Mouse (Mus musculus) forebrain, embryonic 14.5 days (tissue): ENCODE measurements at regions not wholly inside any gene's neighbourhood (a gene's known extent, or its start where the extent isn't known, plus 50 kb on each side); places are given as distances from the start of the nearest gene placed in this dataset.

Source experiments
- ATAC-seq: fragments of 200-750 bp; cut with Nextera tagmentation; 2 replicates; pipeline ENCODE4 v1.8.0; 2017; ENCODE audit warnings: mild to moderate bottlenecking, moderate library complexity
- DNase-seq: peaks from one replicate; pipeline ENCODE4 v3.0.0-alpha.2; 2015; ENCODE audit warnings: low spot score
- H3K27ac ChIP-seq: fragments of 300-500 bp; sonication (generic); 2 replicates; pipeline ENCODE4 v1.5.1; 2014; ENCODE audit warnings: low read depth, mild to moderate bottlenecking, control low read depth, low read length, moderate library complexity
- H3K27me3 ChIP-seq: fragments of 300-500 bp; sonication (generic); replicated peaks from 2 replicates; pipeline ENCODE4 v1.6.1; 2014; ENCODE audit warnings: low read length, control low read depth, mixed read lengths; ENCODE audit not compliant: control insufficient read depth, insufficient read depth
- H3K36me3 ChIP-seq: fragments of 300-500 bp; sonication (generic); 2 replicates; pipeline ENCODE4 v1.6.1; 2014; ENCODE audit warnings: low read length, control low read depth; ENCODE audit not compliant: control insufficient read depth, insufficient read depth
- H3K4me1 ChIP-seq: fragments of 300-500 bp; sonication (generic); 2 replicates; pipeline ENCODE4 v1.6.1; 2014; ENCODE audit warnings: antibody characterized with exemption, low read length, control low read depth; ENCODE audit not compliant: control insufficient read depth, insufficient read depth
- H3K4me2 ChIP-seq: fragments of 300-500 bp; sonication (generic); 2 replicates; pipeline ENCODE4 v1.6.1; 2014; ENCODE audit warnings: mild to moderate bottlenecking, control low read depth, low read length
- H3K4me3 ChIP-seq: fragments of 300-500 bp; sonication (generic); 2 replicates; pipeline ENCODE4 v1.5.1; 2014; ENCODE audit warnings: low read depth, low read length, control low read depth
- H3K9ac ChIP-seq: fragments of 300-500 bp; sonication (generic); 2 replicates; pipeline ENCODE4 v1.6.1; 2014; ENCODE audit warnings: mild to moderate bottlenecking, low read length, control low read depth, moderate library complexity
- H3K9me3 ChIP-seq: fragments of 300-500 bp; sonication (generic); replicated peaks from 2 replicates; pipeline ENCODE4 v1.6.1; 2016; ENCODE audit warnings: low read length, control low read depth, mixed read lengths; ENCODE audit not compliant: control insufficient read depth
- WGBS: fragments of 180-500 bp; shearing (Covaris S2); extraction: QIAGEN DNeasy Blood & Tissue Kit; methylation state at CpG from one replicate; pipeline ENCODE4 v1.1.7; 2014; 5-methylcytosine and 5-hydroxymethylcytosine counted together

DNA sequence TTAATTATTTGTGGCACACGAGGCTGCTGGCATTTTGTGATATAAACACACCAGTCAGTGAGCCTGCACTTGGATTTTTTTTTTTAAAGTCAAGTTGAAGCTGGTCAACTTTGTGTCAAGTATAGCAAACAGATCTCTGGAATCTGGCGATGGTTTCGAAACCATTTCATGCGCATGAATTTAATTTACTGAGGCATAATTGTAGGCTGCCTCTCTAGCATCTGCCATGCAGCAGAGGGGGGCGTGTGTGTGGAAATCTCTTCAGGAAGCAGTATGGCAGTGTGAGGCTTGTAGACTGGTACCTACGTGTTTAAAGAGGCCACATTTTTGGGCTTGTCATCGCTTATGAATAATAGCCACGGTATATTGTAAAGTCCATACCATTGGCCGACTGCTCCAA is 177.7 kb upstream of the Slc38a2 start:
- DNase-seq, result peak; percentile 10
- WGBS, result 79% methylated on average over 9 of the region's 9 CpGs
- Histone ChIP-seq H3K4me2 (no peak overlapping the region), H3K9me3 (no peaks in the 10 kb centered on the region), H3K36me3 (no peaks in the 10 kb centered on the region), H3K4me1 (no peaks in the 10 kb centered on the region), H3K27ac (no peak overlapping the region), H3K4me3 (no peak overlapping the region), H3K27me3 (no peaks in the 10 kb centered on the region), H3K9ac (no peak overlapping the region)
- no peak for ATAC-seq

DNA sequence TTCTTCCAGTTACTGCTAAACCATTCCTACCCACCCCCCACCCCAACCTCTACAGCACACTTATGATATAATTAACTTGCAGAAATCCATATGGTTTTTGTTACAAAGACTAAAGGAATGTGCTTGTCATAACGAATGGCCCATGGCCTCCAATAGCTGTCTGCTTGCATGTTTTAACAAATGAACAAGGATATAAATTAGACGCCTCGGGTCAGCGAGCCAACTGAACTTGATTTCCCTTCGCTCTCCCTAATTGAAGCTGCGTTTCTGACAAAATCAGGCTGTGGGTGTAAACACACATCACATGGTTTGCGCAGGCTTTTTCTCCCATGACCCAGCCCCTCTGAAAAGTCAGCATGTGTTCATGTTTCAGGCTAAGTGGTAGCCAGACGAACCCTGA is 174.6 kb upstream of the Slc38a2 start:
- 78% methylated on average over 8 of the region's 8 CpGs for WGBS
- no peak for ATAC-seq

DNA sequence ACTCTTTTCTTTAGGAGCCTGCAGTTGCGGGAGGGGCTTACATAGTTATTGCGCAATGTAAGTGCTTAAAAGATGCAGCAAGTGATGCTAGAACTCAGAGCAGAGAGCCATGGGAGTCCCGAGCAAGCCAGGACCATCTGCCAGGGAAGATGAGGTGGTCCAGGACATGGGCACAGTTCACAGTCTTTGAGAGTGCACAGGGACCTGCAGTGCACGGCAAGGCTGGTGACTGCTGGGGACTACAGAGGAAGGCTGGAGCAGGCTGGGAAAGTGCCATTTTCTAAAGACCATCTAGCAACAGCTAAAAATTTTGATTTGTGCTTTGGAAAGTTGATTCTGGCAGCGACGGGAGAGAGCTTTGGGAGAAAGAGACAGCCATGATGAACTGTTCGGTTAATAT is 174.0 kb upstream of the Slc38a2 start:
- H3K36me3 ChIP-seq, result no peaks in the 10 kb centered on the region
- 92% methylated on average over 7 of the region's 7 CpGs for WGBS
- DNase-seq (no peak), ATAC-seq (no peak)
- H3K27ac ChIP-seq, result no peak overlapping the region
- no peak overlapping the region for H3K4me2 ChIP-seq
- H3K9ac ChIP-seq, result no peak overlapping the region
- H3K9me3 ChIP-seq, result no peaks in the 10 kb centered on the region
- no peaks in the 10 kb centered on the region for H3K27me3 ChIP-seq
- no peak overlapping the region for H3K4me3 ChIP-seq
- H3K4me1 ChIP-seq, result no peaks in the 10 kb centered on the region

More for the DNA sequence above, 174.6 kb upstream of the Slc38a2 start:
- Histone ChIP-seq H3K27ac (no peak overlapping the region), H3K27me3 (no peaks in the 10 kb centered on the region), H3K36me3 (no peaks in the 10 kb centered on the region), H3K4me3 (no peak overlapping the region), H3K9me3 (no peaks in the 10 kb centered on the region), H3K9ac (no peak overlapping the region), H3K4me2 (no peak overlapping the region), H3K4me1 (no peaks in the 10 kb centered on the region)
- DNase-seq, result no peak

DNA sequence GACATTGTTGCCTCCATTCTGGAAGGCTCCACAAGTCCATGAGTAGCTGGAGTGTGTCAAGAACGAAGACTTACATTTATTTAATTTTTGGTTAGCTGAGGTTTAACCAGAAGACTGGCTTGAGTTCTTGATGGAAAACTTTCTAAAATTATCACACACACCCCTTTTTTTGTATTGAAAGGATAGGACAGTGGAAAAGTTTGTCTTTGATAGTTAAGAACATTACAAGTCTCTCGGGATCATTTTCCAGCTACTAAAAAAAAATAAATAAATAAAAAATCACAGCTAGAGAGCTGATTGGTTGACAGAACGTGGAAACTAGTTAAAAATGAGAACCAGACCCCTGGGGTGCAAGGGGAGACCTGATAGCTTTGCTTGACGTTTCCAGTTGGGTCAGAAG is 173.6 kb upstream of the Slc38a2 start:
- no peaks in the 10 kb centered on the region for H3K27me3 ChIP-seq
- H3K4me1 ChIP-seq, result no peaks in the 10 kb centered on the region
- H3K27ac ChIP-seq, result no peak overlapping the region
- 67% methylated on average over 4 of the region's 4 CpGs for WGBS
- no peaks in the 10 kb centered on the region for H3K9me3 ChIP-seq
- H3K4me3 ChIP-seq, result no peak overlapping the region
- no peak for ATAC-seq
- H3K4me2 ChIP-seq, result no peak overlapping the region
- H3K36me3 ChIP-seq, result no peaks in the 10 kb centered on the region
- H3K9ac ChIP-seq, result no peak overlapping the region
- DNase-seq, result no peak

DNA sequence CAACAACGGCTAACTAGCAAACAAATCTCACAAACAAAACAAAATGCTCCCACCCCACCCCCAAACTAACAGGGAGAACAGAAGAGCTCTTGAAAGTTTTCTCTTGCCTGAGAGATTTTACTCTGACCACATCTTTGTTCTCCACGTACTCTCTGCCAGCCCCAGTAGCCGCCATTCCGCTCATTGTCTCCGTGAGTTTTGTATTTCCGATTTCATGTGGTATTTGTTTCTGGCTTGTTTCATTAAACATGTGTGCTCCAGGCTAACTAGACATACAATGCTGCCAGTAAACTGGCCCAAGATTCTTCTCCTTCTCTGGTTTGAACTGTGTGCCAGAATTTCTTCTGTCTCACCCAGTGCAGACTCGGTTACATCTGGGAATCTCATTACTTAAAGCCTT is 168.2 kb upstream of the Slc38a2 start:
- WGBS, result 67% methylated on average over 7 of the region's 7 CpGs

DNA sequence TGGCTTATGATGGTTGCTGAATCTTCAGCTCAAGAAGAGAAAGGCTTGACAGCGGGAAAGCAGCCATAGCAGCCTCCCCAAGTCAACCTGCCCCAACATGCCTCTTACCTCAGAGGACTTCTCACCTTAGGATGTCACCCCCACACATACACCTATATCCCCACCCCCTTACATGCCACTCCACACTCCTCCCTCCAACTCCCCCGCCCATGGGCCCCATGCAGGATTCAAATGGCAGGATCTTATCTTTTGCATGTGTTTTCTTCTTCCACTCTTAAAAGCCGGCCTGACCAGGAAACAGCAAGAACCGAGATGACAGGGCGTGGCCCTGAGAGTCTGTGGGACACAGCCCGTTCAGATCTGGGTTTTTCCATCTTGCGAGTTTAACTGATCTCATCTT is 166.4 kb upstream of the Slc38a2 start:
- Histone ChIP-seq H3K4me2 (no peak overlapping the region), H3K27me3 (no peaks in the 10 kb centered on the region), H3K27ac (no peak overlapping the region), H3K4me3 (no peak overlapping the region), H3K36me3 (no peaks in the 10 kb centered on the region), H3K9me3 (no peaks in the 10 kb centered on the region), H3K9ac (no peak overlapping the region), H3K4me1 (no peaks in the 10 kb centered on the region)
- 97% methylated on average over 7 of the region's 7 CpGs for WGBS
- DNase-seq (no peak), ATAC-seq (no peak)

More for the DNA sequence above, 168.2 kb upstream of the Slc38a2 start:
- DNase-seq (peak; percentile 5), ATAC-seq (no peak)
- Histone ChIP-seq H3K27ac (no peak overlapping the region), H3K4me2 (no peak overlapping the region), H3K4me3 (no peak overlapping the region), H3K9me3 (no peaks in the 10 kb centered on the region), H3K4me1 (no peaks in the 10 kb centered on the region), H3K27me3 (no peaks in the 10 kb centered on the region), H3K36me3 (no peaks in the 10 kb centered on the region), H3K9ac (no peak overlapping the region)

DNA sequence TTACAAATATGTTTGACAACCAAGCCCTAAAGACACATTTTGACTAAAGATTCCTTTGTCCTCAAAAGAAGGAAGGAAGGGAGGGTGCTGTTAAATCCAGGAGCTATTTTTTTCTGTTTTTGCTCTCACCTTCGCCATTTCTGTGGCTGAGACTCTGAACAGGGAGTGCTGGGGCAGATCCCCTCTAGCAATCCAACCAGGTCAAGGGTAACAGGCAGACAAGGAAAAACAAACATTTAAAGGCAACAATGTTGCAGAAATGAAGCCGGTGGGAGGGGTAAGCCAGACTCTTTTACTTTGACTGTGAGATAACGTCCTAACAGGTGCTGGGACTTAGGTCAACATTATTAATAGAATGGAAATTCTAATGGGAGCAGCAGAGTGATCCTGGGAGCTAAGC is 158.2 kb upstream of the Slc38a2 start:
- no peaks in the 10 kb centered on the region for H3K9me3 ChIP-seq
- H3K27me3 ChIP-seq, result no peaks in the 10 kb centered on the region
- ATAC-seq (no peak), DNase-seq (no peak)
- H3K27ac ChIP-seq, result no peak overlapping the region
- H3K36me3 ChIP-seq, result no peaks in the 10 kb centered on the region
- H3K9ac ChIP-seq, result no peak overlapping the region
- H3K4me1 ChIP-seq, result no peaks in the 10 kb centered on the region
- whole genome bisulfite sequencing, result 80% methylated on average over 3 of the region's 3 CpGs
- no peak overlapping the region for H3K4me3 ChIP-seq
- H3K4me2 ChIP-seq, result no peak overlapping the region

DNA sequence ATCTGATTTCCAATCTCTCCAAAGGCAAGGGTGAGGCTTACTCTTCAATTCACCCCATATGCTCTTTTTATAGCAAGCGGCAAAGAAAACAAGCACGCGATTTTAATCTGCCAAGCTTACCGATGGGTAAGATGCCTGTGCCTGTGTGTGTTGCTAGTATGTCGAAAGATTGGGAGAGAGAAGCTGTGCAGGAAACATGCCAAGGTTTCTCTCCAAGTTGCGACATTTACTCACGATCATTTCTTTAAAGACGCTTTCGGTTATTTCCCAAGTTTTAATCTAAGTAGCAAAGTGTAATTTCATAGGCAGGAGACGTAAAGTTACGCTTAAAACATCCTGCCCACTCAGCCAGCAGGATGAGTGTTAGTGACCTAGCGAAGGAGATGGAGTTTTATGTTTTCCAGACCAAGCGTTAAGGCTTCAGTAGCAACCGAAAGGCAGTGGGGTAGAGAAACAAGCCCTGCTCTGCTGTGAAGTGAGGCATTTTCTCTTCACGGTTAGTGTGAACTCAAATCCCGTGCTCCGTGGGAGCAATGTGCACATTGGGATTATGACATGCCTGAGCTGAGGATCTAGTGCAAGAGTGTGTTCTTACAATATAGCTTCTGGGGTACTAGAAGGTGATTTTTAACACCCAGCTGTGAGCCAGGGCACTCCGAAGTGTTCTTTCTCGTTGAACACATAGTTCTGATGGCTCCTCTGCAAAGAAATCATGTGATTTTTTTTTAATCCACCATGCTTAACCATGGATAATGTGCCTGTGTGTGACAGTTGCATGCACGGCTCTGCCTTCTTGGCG is 152.6 kb upstream of the Slc38a2 start:
- Histone ChIP-seq H3K9me3 (no peaks in the 10 kb centered on the region), H3K36me3 (no peaks in the 10 kb centered on the region), H3K27ac (no peak overlapping the region), H3K4me3 (no peak overlapping the region), H3K9ac (no peak overlapping the region), H3K27me3 (no peaks in the 10 kb centered on the region), H3K4me1 (no peaks in the 10 kb centered on the region), H3K4me2 (no peak overlapping the region)
- WGBS, result 86% methylated on average over 21 of the region's 21 CpGs
- DNase-seq, result peak; percentile 1
- ATAC-seq, result no peak

DNA sequence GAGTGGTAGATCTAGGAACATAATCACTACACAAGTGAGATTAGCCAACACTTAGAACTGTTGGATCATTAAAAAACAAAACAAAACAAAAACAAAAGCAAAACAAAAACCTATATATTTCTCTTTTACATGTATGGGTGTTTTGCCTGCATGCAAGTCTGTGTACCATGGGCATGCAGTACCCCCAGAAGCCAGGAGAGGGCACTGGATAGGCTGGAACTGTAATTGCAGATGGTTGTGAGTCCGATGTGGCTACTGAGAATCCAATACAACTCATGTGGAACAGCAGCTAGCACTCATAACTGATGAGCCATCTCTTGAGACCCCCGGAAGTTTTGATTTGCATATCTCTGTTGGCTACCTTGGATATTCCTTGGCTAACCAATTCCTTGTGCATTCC is 148.6 kb upstream of the Slc38a2 start:
- Histone ChIP-seq H3K4me1 (no peaks in the 10 kb centered on the region), H3K9ac (no peak overlapping the region), H3K27me3 (no peaks in the 10 kb centered on the region), H3K4me3 (no peak overlapping the region), H3K9me3 (no peaks in the 10 kb centered on the region), H3K27ac (no peak overlapping the region), H3K4me2 (no peak overlapping the region), H3K36me3 (no peaks in the 10 kb centered on the region)
- no peak for ATAC-seq
- no peak for DNase-seq
- 83% methylated on average over 2 of the region's 2 CpGs for WGBS
